Mouse (Mus musculus) hindbrain, postnatal 0 days (tissue): Measurements from ENCODE around the gene Them4. TPM values are rescaled to one million over a fixed set of nuclear protein-coding genes. Genes with fewer than 3 reads are reported as not detected.
A peak's percentile ranks its signal among the peaks of the same experiment; 100 is the strongest.

Experiments used
- ATAC-seq: fragments of 200-750 bp; cut with Nextera tagmentation; 2 replicates; pipeline ENCODE4 v1.8.0; 2017; ENCODE audit warnings: mild to moderate bottlenecking, moderate TSS enrichment, moderate library complexity
- DNase-seq: peaks from one replicate; pipeline ENCODE4 v3.0.0-alpha.2; 2015; ENCODE audit warnings: low spot score
- H3K27ac ChIP-seq: fragments of 300-500 bp; sonication (generic); 2 replicates; pipeline ENCODE4 v1.5.1; 2014; ENCODE audit warnings: mild to moderate bottlenecking
- H3K27me3 ChIP-seq: fragments of 300-500 bp; sonication (generic); 2 replicates; pipeline ENCODE4 v1.6.1; 2014; ENCODE audit warnings: low read length, mixed read lengths; ENCODE audit not compliant: insufficient read depth
- H3K36me3 ChIP-seq: fragments of 300-500 bp; sonication (generic); 2 replicates; pipeline ENCODE4 v1.6.1; 2014; ENCODE audit warnings: low read length, mixed read lengths; ENCODE audit not compliant: insufficient read depth
- H3K4me1 ChIP-seq: fragments of 300-500 bp; sonication (generic); 2 replicates; pipeline ENCODE4 v1.6.1; 2014; ENCODE audit warnings: antibody characterized with exemption, low read length, mixed read lengths; ENCODE audit not compliant: insufficient read depth
- H3K4me2 ChIP-seq: fragments of 300-500 bp; sonication (generic); 2 replicates; pipeline ENCODE4 v1.6.1; 2014; ENCODE audit warnings: low read depth, mild to moderate bottlenecking, low read length, moderate library complexity, mixed read lengths
- H3K4me3 ChIP-seq: fragments of 300-500 bp; sonication (generic); 2 replicates; pipeline ENCODE4 v1.5.1; 2014; ENCODE audit warnings: low read length
- H3K9ac ChIP-seq: fragments of 300-500 bp; sonication (generic); replicated peaks from 2 replicates; pipeline ENCODE4 v1.6.1; 2014; ENCODE audit warnings: mild to moderate bottlenecking, low read length, moderate library complexity, mixed read lengths
- H3K9me3 ChIP-seq: fragments of 300-500 bp; sonication (generic); 2 replicates; pipeline ENCODE4 v1.6.1; 2016; ENCODE audit warnings: low read length, mixed read lengths
- CTCF ChIP-seq: IDR thresholded peaks from 2 replicates; pipeline ENCODE4 v1.5.1; 2016; ENCODE audit warnings: antibody characterized with exemption, control low read depth, low read depth
- WGBS: fragments of 180-500 bp; shearing (Covaris S2); extraction: QIAGEN DNeasy Blood & Tissue Kit; methylation state at CpG from one replicate; pipeline ENCODE4 v1.1.7; 2014; 5-methylcytosine and 5-hydroxymethylcytosine counted together
- polyA plus RNA-seq: library from polyadenylated mRNA; unstranded; fragments of >200 nt; fragmentation: Nextera tagmentation; extraction: Ambion mirVana; gene quantifications from 2 replicates; pipeline ENCODE4 v1.2.1, GENCODE M21; 2015
- total RNA-seq: library from RNA; depleted of rRNA; stranded (reverse); fragments of >200 nt; gene quantifications from 2 replicates; pipeline ENCODE4 v1.2.3, GENCODE M21; 2014

Them4 gene
- total and polyA plus RNA-seq, 2 experiments from 2014 or later: 14.6 to 66.7 TPM

DNA sequence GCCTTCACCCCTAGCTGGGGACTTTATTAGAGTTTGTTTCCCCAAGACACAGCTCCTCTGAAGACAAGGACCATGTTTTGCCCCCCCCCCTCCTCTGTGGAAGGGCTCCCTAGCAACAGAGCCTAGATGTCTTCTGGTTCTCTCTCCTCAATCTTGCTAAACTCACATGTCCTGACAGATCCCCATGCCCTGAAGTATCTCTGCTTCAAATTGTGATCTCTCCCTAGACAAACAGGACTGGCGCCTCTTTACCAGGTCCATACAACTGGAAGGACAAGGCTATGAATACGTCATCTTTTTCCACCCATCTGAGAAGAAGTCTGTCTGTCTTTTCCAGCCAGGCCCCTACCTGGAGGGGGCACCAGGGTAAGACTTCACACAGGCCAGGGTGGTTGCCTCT is 34.3 kb downstream of the Them4 start:
- no peak for TF ChIP-seq CTCF

GRCm38 (mm10) chr3:94344897-94345296 is 35.0 kb downstream of the Them4 start:
- ATAC-seq (no peak), DNase-seq (no peak)
- no peaks in the 10 kb centered on the region for H3K36me3 ChIP-seq
- H3K4me3 ChIP-seq: no peak overlapping the region
- H3K9me3 ChIP-seq: no peaks in the 10 kb centered on the region
- no peak for TF ChIP-seq CTCF
- H3K4me2 ChIP-seq: no peak overlapping the region
- H3K9ac ChIP-seq: no peak overlapping the region
- no peak overlapping the region for H3K27ac ChIP-seq
- no peaks in the 10 kb centered on the region for H3K27me3 ChIP-seq
- H3K4me1 ChIP-seq: 0 out of 2 replicates have a peak, but pooled peaks cover 4% of the 10 kb centered on the region
- 66% methylated on average over 3 of the region's 3 CpGs for WGBS

More for the DNA sequence above, 34.3 kb downstream of the Them4 start:
- H3K27ac ChIP-seq: no peak overlapping the region
- H3K4me2 ChIP-seq: no peak overlapping the region
- H3K27me3 ChIP-seq: no peaks in the 10 kb centered on the region
- no peaks in the 10 kb centered on the region for H3K36me3 ChIP-seq
- 0 out of 2 replicates have a peak, but pooled peaks cover 4% of the 10 kb centered on the region for H3K4me1 ChIP-seq
- no peak overlapping the region for H3K4me3 ChIP-seq
- H3K9me3 ChIP-seq: no peaks in the 10 kb centered on the region
- no peak overlapping the region for H3K9ac ChIP-seq
- DNase-seq (no peak), ATAC-seq (no peak; the same call in 1 of the 2 replicates)
- 85% methylated on average over 2 of the region's 2 CpGs for WGBS

DNA sequence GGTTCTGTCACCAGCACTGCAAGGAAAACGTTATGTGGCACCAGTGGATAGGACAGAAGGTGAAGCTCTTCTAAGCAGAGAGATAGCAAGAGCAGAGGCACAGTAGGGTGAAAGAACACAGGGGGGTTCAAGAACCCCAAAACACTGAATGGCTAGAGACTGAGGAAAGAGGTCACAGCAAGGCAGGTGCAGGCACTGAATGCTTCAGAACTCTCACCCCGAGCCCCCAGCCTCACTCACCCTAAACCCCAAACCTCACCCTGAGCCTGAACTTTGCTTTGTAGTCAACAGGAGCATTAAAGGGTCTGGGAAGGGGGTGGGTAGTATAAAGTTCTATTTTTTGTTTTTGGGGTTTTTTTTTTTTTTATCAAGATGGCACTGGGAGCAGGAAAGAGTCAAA is 38.3 kb downstream of the Them4 start:
- H3K9me3 ChIP-seq: no peaks in the 10 kb centered on the region
- no peak overlapping the region for H3K4me2 ChIP-seq
- 86% methylated on average over 2 of the region's 2 CpGs for WGBS
- no peak overlapping the region for H3K27ac ChIP-seq
- no peak overlapping the region for H3K4me3 ChIP-seq
- no peaks in the 10 kb centered on the region for H3K4me1 ChIP-seq
- TF ChIP-seq CTCF: no peak
- no peaks in the 10 kb centered on the region for H3K36me3 ChIP-seq
- H3K9ac ChIP-seq: no peak overlapping the region
- no peak for ATAC-seq
- DNase-seq: no peak
- no peaks in the 10 kb centered on the region for H3K27me3 ChIP-seq

- DNase-seq (peak; percentile 69), ATAC-seq (no peak)
- Histone ChIP-seq H3K4me1 (no peaks in the 10 kb centered on the region; the same call in 1 of the 2 replicates), H3K27me3 (no peaks in the 10 kb centered on the region), H3K9ac (no peak overlapping the region), H3K4me2 (no peak overlapping the region), H3K9me3 (0 out of 2 replicates have a peak, but pooled peaks cover 2% of the 10 kb centered on the region), H3K27ac (no peak overlapping the region), H3K4me3 (no peak overlapping the region), H3K36me3 (no peaks in the 10 kb centered on the region)
- WGBS: 2% methylated on average over 1 of the region's 1 CpGs
- peak; percentile 65 for TF ChIP-seq CTCF
Observed at GRCm38 (mm10) chr3:94360812-94361211, 50.9 kb downstream of the Them4 start.

- Histone ChIP-seq H3K27me3 (no peaks in the 10 kb centered on the region), H3K9ac (peak within 1 kb of the TSS; percentile 80), H3K4me1 (no peaks in the 10 kb centered on the region; the same call in 1 of the 2 replicates), H3K4me3 (peak within 1 kb of the TSS; percentile 49), H3K9me3 (no peaks in the 10 kb centered on the region), H3K27ac (no peak within 1 kb of the TSS), H3K36me3 (no peaks in the 10 kb centered on the region), H3K4me2 (peak within 1 kb of the TSS; percentile 76)
- WGBS: 31% methylated on average over 7 of the region's 7 CpGs
- DNase-seq: no peak
- TF ChIP-seq CTCF: no peak
- ATAC-seq: no peak
Observed at GRCm38 (mm10) chr3:94362138-94362537, 52.2 kb downstream of the Them4 start, which contains the start of gene C2cd4d. TSS of gene C2cd4d (plus strand) at chr3:94362438.

- peak overlapping the region; percentile 76 for H3K4me2 ChIP-seq
- no peaks in the 10 kb centered on the region for H3K36me3 ChIP-seq
- H3K27me3 ChIP-seq: no peaks in the 10 kb centered on the region
- no peak for TF ChIP-seq CTCF
- peak overlapping the region; percentile 56; the same call in 1 of the 2 replicates for H3K27ac ChIP-seq
- peak overlapping the region; percentile 80 for H3K9ac ChIP-seq
- peak overlapping the region; percentile 49 for H3K4me3 ChIP-seq
- DNase-seq (peak; percentile 65), ATAC-seq (peak; percentile 65)
- 6% methylated on average over 97 of the region's 97 CpGs for WGBS
- no peaks in the 10 kb centered on the region for H3K9me3 ChIP-seq
- no peaks in the 10 kb centered on the region; the same call in 1 of the 2 replicates for H3K4me1 ChIP-seq
Observed at GRCm38 (mm10) chr3:94363291-94364153, 53.6 kb downstream of the Them4 start.
